Mouse (Mus musculus): Measurements from ENCODE around the gene Churc1. TPM values are rescaled to one million over a fixed set of nuclear protein-coding genes. Genes with fewer than 3 reads are reported as not detected.
"Not testable (repeated sequence)": the region's sequence is repeated elsewhere in the genome, so short reads cannot be mapped to it uniquely, and the experiment has no call there.

The Churc1 gene
- polyA plus RNA-seq, 1 experiment = 81.3 TPM

DNA sequence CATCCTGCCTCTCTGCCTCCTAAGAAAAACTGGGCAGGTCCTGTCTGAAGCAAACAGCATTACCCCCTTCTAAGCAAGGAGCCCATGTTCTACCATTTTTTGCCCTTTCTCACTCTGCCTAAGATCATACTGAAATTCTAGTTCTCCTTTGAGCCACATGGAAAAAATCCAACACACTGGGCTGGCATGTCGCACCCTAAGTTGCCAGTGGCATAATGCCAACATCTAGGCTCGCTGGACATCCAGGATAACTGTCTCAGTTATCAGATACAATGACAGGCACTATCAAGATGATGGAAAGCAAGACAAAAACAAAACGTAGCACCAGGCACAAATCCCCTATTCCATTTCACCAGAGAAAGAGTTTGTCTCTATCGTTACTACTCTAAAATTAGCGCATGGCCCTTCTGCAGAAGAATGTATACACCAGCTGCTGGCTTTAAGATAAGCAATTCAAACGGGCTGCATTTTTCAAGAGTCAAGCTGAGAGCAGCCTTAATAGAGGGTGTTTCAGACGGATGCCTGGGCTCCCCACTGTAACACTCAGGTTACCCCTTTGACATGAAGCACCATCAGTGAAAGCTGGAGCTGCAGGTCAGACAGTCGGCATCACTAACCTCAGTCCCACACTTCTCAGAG, 25.2 kb downstream of the Churc1 start:
- no peak for DNase-seq (ENCODE audit: low read depth, low spot score)
- WGBS = 22% methylated on average over 8 of the region's 8 CpGs

GRCm38 (mm10) chr12:76792540-76792939, 27.2 kb downstream of the Churc1 start:
- 19% methylated on average over 14 of the region's 14 CpGs for WGBS
- not testable (repeated sequence) for DNase-seq (ENCODE audit: low read depth, low spot score)

DNA sequence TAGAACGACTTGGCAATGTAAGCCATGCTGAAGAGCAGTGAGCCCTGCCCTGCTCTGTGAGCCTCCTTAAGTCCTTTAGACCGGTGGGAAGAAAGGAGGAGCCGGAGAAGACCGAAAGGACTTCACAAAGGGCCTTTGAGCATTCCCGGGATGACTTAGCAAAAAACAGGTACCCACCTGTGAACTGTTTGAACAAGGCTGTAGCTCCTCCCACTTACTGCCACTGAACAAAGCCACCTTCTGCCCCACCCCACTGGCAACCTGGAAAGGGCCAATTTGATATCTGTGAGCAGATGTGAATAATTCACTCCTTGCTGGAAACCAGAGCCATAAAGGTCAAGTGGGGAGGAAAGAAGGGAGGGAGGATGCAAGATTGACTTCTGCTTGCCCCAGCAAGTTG, 30.0 kb downstream of the Churc1 start, which contains the start of gene Gpx2:
TSS of gene Gpx2 (minus strand) at position 205 of the 400 bp plus-strand sequence.
- DNase-seq (ENCODE audit: low read depth, low spot score) = peak; percentile 78
- 31% methylated on average over 5 of the region's 5 CpGs for WGBS

GRCm38 (mm10) chr12:76796938-76797539, 31.7 kb downstream of the Churc1 start:
- DNase-seq (ENCODE audit: low read depth, low spot score) = no peak
- WGBS = 33% methylated on average over 7 of the region's 7 CpGs

DNA sequence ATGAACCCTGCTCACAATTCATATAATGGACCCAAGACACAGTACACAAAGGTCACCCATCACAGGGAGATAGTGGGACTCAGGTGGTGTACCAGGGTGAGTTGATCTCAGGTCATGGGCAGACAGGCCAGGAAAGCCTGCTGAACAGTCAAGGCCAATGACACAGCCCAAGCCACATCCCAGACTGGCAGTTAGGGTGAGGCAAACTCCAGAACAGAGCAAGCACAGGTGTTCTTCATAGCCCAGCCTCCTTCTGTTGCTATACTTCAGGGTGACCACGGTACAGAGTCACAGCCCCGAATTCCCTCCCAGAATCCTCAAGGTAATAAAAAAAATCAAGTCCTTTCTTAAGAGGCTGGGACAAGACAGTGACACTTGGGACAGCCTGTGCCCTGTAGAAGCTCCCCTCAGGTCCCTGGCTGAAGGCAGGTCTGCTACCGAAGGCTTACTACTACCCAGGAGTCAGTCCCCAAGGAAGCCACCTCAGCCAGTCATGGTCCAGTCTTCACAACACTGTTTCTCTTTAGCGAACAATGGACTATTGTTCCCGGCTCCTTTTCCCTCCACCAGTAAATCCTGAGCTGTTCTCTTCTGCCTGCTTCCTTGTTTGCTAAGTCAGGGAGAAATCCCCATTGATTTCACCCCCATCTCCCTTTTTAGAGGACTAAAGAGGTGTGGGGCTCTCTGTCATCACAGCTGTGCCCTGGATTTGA, 32.8 kb downstream of the Churc1 start:
- no peak for DNase-seq (ENCODE audit: low read depth, low spot score)
- 29% methylated on average over 5 of the region's 5 CpGs for WGBS

- no peak for DNase-seq (ENCODE audit: low read depth, low spot score)
- WGBS = 91% methylated on average over 10 of the region's 10 CpGs
These were observed 37.7 kb downstream of the Churc1 start for GRCm38 (mm10) chr12:76803028-76803427.

- no peak for DNase-seq (ENCODE audit: low read depth, low spot score)
- 35% methylated on average over 7 of the region's 7 CpGs for WGBS
These were observed 38.4 kb downstream of the Churc1 start for GRCm38 (mm10) chr12:76803700-76804252.

- 41% methylated on average over 10 of the region's 10 CpGs for WGBS
- no peak for DNase-seq (ENCODE audit: low read depth, low spot score)
These were observed 39.9 kb downstream of the Churc1 start for GRCm38 (mm10) chr12:76805056-76805811.

- DNase-seq (ENCODE audit: low read depth, low spot score) = no peak
- 88% methylated on average over 10 of the region's 10 CpGs for WGBS
These were observed 42.5 kb downstream of the Churc1 start for GRCm38 (mm10) chr12:76807796-76808195.

- WGBS = 81% methylated on average over 5 of the region's 5 CpGs
- no peak for DNase-seq (ENCODE audit: low read depth, low spot score)
These were observed 45.2 kb downstream of the Churc1 start for GRCm38 (mm10) chr12:76810491-76810890.

DNA sequence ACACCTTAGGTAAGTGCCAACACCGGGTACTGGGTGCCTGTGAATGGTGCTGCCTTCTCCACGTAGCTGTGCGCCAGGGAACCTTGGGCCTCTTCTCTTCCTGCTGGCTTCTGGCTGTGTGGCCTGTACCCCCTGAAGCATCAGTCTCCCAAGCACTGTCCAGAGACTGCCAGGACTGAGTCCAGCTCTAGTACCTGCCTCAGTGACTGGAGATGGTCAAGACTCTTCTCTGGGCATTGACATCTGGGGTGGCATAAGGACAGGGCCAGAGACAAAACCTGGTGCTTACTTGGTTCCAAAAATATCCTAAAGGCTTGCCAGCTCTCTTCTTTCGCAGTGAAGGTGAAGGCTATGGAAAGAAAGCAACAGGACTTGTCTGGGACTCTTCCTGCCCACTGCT, 45.7 kb downstream of the Churc1 start:
- 82% methylated on average over 4 of the region's 4 CpGs for WGBS
- no peak for DNase-seq (ENCODE audit: low read depth, low spot score)

DNA sequence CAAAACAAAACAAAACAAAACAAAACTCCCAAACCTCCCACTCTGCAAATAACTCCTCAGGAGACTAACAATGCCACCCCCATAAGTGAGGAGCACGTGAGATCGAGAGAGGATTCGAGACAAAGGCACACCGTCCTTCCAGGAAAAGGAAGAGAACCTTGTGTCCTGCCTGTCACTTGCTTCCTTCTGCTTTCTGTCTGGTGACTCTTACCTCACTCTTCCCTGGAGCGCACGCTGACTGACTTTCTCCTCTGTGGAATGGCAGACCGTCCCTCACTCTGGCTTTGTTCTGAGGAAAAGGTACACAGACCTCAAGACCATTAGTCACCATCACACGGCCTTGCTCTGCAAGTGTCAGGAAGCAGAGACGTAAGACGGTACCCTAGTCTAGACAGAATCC, 48.2 kb downstream of the Churc1 start:
- DNase-seq (ENCODE audit: low read depth, low spot score) = no peak
- WGBS = 78% methylated on average over 10 of the region's 10 CpGs

DNA sequence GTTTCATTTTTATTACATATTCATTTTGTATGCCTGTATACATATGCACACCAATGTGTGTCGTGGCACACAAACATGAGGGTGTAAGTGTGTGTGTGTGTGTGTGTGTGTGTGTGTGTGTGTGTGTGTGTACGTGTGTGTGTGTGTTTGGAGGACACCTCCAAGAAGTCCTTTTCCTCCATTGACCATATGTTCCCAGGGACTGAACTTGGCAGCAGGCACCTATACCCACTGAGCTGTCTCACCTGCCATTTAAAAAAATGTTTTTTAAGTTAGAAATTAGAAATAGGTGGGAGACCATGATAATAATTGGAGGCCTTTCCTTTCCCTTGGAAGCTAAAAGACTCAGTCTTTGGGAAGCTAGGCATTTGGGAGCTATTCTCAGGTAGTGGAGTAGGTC, 48.8 kb downstream of the Churc1 start:
- DNase-seq (ENCODE audit: low read depth, low spot score) = no peak
- WGBS = 65% methylated on average over 2 of the region's 2 CpGs

GRCm38 (mm10) chr12:76816720-76817119, 51.4 kb downstream of the Churc1 start:
- no peak for DNase-seq (ENCODE audit: low read depth, low spot score)
- 53% methylated on average over 4 of the region's 4 CpGs for WGBS

GRCm38 (mm10) chr12:76817176-76817575, 51.8 kb downstream of the Churc1 start:
- DNase-seq (ENCODE audit: low read depth, low spot score) = no peak
- WGBS = 43% methylated on average over 4 of the region's 4 CpGs

GRCm38 (mm10) chr12:76818120-76818519, 52.8 kb downstream of the Churc1 start:
- DNase-seq (ENCODE audit: low read depth, low spot score) = no peak
- WGBS = 32% methylated on average over 4 of the region's 4 CpGs

DNA sequence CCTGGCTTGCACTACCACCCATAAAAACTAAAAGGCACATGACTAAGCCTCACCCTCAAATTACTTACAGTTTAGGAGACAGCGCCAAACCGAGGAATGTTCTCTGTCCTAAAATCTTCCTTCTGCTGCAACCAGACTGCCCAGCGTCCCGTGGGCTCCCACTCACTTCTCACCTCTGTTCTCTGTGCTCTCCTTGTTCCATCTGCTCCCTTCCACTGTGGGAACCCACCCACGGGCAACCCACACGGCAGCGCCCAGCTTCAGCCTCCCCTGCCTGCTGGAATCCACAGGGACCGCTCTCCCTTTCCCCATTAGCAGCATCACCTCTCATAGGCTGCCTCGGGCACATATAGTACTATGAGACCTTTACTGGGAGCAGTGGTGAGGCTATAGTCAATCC, 53.6 kb downstream of the Churc1 start:
- WGBS = 51% methylated on average over 9 of the region's 9 CpGs
- no peak for DNase-seq (ENCODE audit: low read depth, low spot score)

DNA sequence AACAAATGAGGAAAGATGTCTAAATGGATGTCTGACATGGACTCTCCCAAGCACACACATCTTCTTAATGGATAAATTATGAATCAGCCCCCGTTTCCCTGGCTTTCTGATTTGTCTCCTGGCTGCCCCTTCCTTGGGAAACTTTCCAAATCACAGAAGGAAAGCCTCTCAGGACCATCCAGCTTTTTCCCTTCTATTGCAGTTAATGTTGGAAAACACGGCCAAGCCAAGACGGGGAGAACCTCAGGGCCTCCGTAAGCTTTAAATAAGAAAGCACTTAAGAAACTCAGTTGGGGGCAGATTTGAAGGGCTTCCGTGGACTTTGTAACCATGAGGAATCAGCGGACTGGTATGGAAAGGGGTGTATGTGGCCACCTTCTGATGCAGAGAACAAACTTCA, 54.5 kb downstream of the Churc1 start:
- DNase-seq (ENCODE audit: low read depth, low spot score) = no peak
- WGBS = 55% methylated on average over 6 of the region's 6 CpGs

- DNase-seq (ENCODE audit: low read depth, low spot score) = no peak
These were observed 55.3 kb downstream of the Churc1 start for GRCm38 (mm10) chr12:76820615-76821014.

More at GRCm38 (mm10) chr12:76820615-76821014, 55.3 kb downstream of the Churc1 start:
- WGBS = 32% methylated on average over 4 of the region's 4 CpGs

All from large intestine, adult 2 months (tissue).